Mouse (Mus musculus) gastrocnemius, postnatal 36 days (tissue): ENCODE measurements around the gene Wdr31. TPM values are rescaled to one million over a fixed set of nuclear protein-coding genes. Genes with fewer than 3 reads are reported as not detected.

Experiments
- DNase-seq, 2 experiments: peaks; one replicate each; pipeline ENCODE4 v3.0.0; 2022
- intact Hi-C: fragments of 180-260 bp; cut with DNase I; formaldehyde crosslinking; loops from one replicate; pipeline ENCODE4 v1.15.1; 2025
- total RNA-seq, 2 experiments: library from RNA; stranded (reverse); gene quantifications; 2 replicates each; pipeline ENCODE4 v1.2.3; 2021

Wdr31 gene
- total RNA-seq, 2 experiments from 2014 or later = 0.22 TPM; not detected in 1

DNA sequence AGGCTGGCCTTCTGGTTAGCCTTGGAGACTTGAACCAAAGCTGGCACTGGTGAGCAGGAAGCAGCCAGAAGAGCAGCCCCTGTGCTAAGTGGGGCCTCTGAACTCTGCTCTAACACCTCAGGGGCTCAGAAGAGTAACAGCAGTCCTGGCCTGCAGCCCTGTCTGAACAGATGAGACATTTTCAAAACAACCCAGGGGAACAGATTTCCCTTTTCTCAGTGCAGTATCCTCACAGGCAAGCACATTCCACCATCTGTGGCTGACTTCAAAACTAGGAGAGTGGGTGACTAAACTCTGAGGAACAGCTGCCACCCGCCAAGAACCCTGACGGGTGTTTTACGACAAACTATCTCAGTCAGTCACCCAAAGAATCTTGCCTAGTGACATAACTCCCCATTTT is 11.6 kb downstream of the Wdr31 start:
- intact Hi-C loops = loop anchor here (5.0 kb wide), 1 partner anchor 38 kb away; no protein-coding TSS in a partner anchor
- no peak for DNase-seq

DNA sequence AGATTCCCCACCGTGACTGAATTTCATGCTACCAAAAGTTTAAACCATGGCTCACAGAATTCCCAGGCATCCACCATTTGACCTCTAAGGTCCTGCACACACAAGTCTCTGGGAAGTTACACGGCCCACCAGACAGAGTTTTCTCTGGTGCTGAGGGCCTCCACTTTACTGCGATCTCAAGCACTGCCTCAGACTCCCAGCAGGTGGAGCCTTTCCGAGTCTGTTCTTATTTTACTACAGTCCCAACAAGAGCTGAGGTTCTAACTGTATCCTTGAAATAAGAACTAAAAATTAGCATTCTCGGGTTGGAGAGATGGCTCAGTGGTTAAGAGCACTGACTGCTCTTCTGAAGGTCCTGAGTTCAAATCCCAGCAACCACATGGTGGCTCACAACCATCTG is 15.7 kb downstream of the Wdr31 start:
- intact Hi-C loops = loop anchor here (5.0 kb wide), 1 partner anchor 42 kb away; no protein-coding TSS in a partner anchor
- no peak for DNase-seq

- intact Hi-C loops = no loop called here
- no peak for DNase-seq
Measured at GRCm38 (mm10) chr4:62440986-62441385, 29.7 kb downstream of the Wdr31 start.

- no peak for DNase-seq
Measured at GRCm38 (mm10) chr4:62440544-62440943, 30.2 kb downstream of the Wdr31 start.

GRCm38 (mm10) chr4:62439793-62440192 is 30.9 kb downstream of the Wdr31 start:
- DNase-seq = no peak
- intact Hi-C loops = no loop called here

More at GRCm38 (mm10) chr4:62440544-62440943, 30.2 kb downstream of the Wdr31 start:
- intact Hi-C loops = no loop called here

DNA sequence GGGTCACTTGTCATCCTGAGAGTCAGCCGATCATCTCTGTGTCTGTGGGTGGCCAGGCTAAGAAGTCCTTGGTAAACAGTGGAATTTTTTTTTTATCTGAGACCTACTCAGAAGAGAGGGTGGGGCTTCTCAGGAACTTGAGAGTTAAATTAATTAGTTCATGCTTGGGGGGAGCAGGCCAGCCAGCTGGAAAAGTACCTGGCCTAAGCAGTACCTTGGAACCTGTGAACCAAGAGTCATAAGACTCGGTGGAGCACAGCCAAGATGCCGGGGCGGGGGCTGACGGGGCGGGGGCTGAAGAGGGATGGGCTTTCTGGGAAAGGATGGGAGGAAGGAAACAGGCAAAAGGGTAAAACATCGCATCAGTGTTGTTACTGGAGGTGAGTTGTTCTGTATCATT is 32.8 kb downstream of the Wdr31 start:
- intact Hi-C loops = no loop called here
- no peak for DNase-seq

GRCm38 (mm10) chr4:62437256-62437778 is 33.4 kb downstream of the Wdr31 start:
- no peak for DNase-seq

GRCm38 (mm10) chr4:62435081-62435480 is 35.6 kb downstream of the Wdr31 start, which contains the start of gene Rnf183:
Gene Rnf183, minus strand, starts transcription at chr4:62435252.
- intact Hi-C loops = no loop called here
- DNase-seq = no peak

More at GRCm38 (mm10) chr4:62437256-62437778, 33.4 kb downstream of the Wdr31 start:
- intact Hi-C loops = no loop called here

DNA sequence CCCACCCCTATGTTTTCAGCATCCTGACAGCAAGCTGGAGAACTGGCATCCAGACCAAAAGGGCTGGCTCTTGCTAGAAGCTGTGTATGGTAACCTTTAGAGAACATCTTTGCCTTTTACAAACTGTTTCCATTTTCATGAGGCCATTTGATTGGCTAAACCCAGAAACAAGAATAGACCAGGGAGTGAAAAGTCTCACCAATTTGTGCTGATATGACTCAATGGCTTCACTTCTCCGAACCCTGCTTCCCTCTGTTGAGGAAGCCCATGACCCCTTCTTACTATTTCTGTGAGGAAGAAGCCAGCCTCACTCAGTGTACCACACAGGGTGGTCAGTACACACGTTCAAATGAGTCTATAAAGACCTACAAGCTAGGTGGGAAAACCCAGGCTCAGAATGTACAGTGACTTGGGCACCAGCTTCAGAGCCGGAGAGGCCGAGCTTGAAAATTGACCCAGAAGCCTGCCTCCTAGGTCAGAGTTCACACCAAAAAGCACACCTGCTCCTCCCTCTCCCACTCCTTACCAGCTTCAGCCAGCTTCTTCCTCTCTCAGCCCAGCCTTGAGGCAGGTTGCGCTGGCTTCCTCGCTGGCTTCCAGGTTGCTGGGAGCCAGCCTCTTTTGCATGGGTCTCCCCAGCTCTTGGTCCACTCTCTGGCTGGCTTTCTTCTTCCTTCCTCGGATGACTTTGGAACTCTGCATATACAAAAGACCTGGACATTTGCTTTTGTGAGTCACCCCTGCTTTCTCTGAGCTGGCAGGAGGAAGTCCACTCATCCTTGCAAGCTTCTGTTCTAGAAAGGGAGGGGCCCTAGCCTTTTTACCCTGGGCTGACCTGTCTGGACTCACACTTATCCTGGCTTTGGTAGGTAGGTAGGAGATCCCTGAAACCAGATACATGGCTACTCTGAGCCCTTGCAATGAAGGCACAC is 36.5 kb downstream of the Wdr31 start:
- intact Hi-C loops = no loop called here
- no peak for DNase-seq

- intact Hi-C loops = no loop called here
- DNase-seq = no peak
Measured at GRCm38 (mm10) chr4:62431522-62431921, 39.2 kb downstream of the Wdr31 start.

GRCm38 (mm10) chr4:62430678-62431077 is 40.0 kb downstream of the Wdr31 start:
- intact Hi-C loops = no loop called here
- DNase-seq = no peak

- intact Hi-C loops = no loop called here
- DNase-seq = no peak
Measured at GRCm38 (mm10) chr4:62429616-62430015, 41.1 kb downstream of the Wdr31 start.

- intact Hi-C loops = no loop called here
- DNase-seq = no peak
Measured at GRCm38 (mm10) chr4:62427978-62428758, 42.5 kb downstream of the Wdr31 start.

- intact Hi-C loops = no loop called here
Measured at GRCm38 (mm10) chr4:62425891-62426290, 44.8 kb downstream of the Wdr31 start.

DNA sequence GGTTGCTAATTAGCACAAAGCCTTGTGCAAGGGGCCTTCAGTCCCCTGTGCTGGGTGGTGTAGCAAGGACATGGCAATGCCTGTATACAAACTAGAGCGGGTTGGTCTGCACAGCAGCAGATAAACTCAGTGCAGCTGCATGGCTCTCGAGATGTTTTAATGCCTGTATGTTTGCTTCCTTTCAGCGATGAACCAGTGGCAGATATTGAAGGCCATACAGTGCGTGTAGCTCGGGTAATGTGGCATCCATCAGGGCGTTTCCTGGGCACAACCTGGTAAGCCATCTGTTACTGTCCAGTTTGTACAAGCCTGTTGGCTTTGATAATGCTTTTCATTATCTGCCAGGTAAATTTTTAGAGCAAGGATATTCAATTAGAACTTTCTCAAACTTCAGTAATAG is 51.6 kb downstream of the Wdr31 start:
- no peak for DNase-seq
- intact Hi-C loops = no loop called here

More at GRCm38 (mm10) chr4:62425891-62426290, 44.8 kb downstream of the Wdr31 start:
- no peak for DNase-seq

DNA sequence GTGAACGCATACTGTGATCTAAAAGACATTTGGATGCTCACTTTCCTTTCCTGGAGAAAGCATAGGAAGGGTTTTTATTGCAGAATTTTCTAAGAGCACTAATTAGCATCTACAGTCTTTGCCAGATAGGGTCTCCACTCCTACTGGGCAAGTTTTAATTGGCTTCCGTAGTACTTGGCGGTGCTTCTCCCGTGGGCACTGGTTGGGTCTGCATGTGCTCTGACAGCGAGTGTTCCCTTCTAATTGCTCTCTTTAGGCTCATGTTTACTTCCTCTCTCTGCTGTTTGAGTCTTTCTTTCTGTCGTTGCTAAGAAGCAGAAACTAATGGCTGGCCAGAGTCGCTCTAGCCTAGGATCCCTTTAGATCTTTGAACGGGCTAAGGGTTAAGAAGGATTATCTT is 52.2 kb downstream of the Wdr31 start:
- no peak for DNase-seq
- intact Hi-C loops = no loop called here

- intact Hi-C loops = loop anchor here (5.0 kb wide), 1 partner anchor 96 kb away; no protein-coding TSS in a partner anchor
- DNase-seq = no peak
Measured at GRCm38 (mm10) chr4:62411606-62412005, 59.1 kb downstream of the Wdr31 start.

DNA sequence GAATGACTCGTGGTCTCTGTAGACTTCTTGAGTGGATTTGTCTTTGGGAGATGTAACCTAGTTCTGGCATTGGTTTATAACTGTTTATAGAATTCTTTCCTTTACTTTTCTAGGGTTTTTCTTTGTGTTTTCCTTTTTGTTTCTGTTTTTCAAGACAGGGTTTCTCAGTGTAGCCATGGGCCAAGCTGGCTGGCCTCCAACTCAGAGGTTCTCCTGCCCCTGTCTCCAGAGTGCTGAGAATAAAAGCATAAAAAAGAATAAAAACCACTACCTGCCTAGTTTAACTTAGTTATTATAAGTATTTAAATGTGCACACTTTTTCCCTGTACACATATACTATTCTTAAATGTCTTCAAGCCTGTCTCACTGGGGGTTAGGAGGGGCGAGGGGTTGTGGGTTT is 60.4 kb downstream of the Wdr31 start:
- no peak for DNase-seq
- intact Hi-C loops = loop anchor here (5.0 kb wide), 1 partner anchor 97 kb away; no protein-coding TSS in a partner anchor

DNA sequence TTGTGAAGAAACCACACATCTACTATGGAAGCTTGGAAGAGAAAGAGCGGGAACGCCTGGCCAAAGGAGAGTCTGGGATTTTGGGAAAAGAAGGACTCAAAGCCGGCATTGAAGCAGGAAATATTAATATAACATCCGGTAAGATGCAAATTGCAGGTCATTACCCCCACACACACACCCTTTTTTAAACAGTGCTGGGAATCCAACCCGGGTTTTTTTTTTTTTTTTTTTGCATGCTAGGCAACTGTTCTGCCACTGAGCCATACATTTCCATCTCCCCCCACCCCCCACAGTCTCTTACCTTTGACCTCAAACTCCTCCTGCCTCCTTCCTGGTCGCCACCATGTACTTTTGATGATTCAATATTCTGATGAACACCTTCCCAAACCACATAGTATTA is 61.1 kb downstream of the Wdr31 start:
- no peak for DNase-seq
- intact Hi-C loops = loop anchor here (5.0 kb wide), 2 partner anchors 67 to 98 kb away; no protein-coding TSS in a partner anchor

GRCm38 (mm10) chr4:62408601-62409282 is 62.0 kb downstream of the Wdr31 start, which contains the start of the genes Cdc26 and Prpf4:
Gene Cdc26, minus strand, starts transcription at chr4:62408642.
Gene Prpf4, plus strand, starts transcription at chr4:62408797.
- peak; percentile 95 to 96 for DNase-seq
- intact Hi-C loops = loop anchor here (5.0 kb wide), 1 partner anchor 66 kb away; no protein-coding TSS in a partner anchor
